Mouse (Mus musculus): ENCODE data around the gene Synpo2. TPM values are rescaled to one million over a fixed set of nuclear protein-coding genes. Genes with fewer than 3 reads are reported as not detected.
A peak's percentile ranks its signal among the peaks of the same experiment; 100 is the strongest.
"Not testable (repeated sequence)": the region's sequence is repeated elsewhere in the genome, so short reads cannot be mapped to it uniquely, and the experiment has no call there.

Gene Synpo2
- polyA plus RNA-seq, 2 experiments from 2014 or later, result 0.05 TPM; not detected in 1

DNA sequence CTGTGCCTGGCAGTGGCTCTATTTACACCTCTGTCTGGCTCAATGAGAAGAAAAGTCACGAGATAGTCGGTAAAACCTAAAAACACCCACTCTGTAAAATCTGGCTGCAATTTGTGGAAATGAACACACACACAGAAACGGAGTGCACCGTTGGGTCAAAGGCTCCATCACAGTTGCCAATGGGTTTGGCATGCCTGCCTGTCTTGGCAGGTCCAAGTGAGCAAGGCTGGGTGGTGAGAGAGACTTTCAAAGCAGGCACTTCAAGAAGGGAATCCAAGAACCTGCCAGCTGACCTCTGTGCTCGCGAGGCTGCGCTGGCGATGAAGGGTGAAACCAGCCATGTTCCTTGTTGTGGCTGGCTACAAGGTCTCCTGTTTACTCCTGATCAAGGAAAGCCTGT, 107.2 kb downstream of the Synpo2 start:
- no peak for ATAC-seq

- ATAC-seq, result no peak
Measured at GRCm38 (mm10) chr3:123128091-123128490, 107.9 kb downstream of the Synpo2 start.

DNA sequence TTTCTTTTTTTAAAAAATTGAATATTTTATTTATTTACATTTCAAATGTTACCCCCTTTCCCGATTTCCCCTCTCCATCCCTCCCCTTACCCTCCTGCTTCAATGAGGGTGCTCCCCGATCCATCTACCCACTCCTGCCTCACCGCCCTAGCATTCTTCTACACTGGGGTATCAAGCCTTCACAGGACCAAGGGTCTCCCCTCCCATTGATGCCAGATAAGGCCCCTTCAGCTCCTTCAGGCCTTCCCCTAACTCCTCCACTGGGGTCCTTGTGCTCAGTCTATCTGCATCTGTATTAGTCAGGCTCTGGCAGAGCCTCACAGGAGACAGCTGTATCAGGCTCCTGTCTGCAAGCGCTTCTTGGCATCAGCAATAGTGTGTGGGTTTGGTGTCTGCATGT, 109.2 kb downstream of the Synpo2 start:
- not testable (repeated sequence) for ATAC-seq

GRCm38 (mm10) chr3:123123817-123124216, 112.1 kb downstream of the Synpo2 start:
- no peak for ATAC-seq

DNA sequence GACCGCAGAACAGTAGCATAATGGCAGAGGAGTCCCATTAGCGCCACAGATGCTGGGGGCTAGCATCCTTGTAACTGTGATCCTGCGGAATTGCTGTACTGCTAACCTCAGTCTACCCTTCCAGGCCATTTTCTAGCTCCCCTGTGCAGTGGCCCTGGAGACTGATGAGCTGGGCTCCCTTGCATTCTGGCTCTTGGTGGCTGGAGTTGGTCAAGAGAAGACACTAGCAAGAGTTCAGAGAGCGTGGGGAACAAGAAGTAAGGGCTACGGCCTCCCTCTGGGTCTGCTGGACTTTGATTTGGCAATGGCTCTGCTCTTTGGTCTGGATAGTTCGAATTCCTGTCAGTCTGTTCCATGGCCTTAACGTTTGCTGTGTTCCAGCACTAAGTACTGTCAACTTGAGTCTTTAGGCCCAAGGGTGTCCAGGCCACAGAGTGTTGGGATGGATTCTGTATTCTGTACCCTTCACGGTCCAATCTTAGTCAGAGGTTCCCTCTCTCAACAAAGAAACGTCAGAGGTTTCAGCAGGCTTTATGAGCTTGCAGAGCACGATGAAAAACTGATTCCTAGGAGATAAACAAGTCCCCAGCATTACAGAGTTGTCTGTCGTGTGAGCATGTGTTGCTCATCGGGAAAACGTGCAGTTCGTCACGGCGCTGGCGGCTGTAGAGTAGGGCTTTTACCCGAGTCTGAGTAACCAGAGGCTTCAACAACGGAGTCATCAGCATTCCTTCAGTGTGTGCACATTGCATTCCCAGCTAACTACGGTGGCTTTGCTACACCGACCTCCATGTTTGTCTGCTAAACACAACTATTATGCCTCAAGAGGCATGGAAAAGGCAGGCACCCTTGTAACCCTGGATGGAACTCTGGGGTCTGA, 113.6 kb downstream of the Synpo2 start:
- no peak for ATAC-seq

GRCm38 (mm10) chr3:123116903-123117302, 119.0 kb downstream of the Synpo2 start:
- ATAC-seq, result no peak

DNA sequence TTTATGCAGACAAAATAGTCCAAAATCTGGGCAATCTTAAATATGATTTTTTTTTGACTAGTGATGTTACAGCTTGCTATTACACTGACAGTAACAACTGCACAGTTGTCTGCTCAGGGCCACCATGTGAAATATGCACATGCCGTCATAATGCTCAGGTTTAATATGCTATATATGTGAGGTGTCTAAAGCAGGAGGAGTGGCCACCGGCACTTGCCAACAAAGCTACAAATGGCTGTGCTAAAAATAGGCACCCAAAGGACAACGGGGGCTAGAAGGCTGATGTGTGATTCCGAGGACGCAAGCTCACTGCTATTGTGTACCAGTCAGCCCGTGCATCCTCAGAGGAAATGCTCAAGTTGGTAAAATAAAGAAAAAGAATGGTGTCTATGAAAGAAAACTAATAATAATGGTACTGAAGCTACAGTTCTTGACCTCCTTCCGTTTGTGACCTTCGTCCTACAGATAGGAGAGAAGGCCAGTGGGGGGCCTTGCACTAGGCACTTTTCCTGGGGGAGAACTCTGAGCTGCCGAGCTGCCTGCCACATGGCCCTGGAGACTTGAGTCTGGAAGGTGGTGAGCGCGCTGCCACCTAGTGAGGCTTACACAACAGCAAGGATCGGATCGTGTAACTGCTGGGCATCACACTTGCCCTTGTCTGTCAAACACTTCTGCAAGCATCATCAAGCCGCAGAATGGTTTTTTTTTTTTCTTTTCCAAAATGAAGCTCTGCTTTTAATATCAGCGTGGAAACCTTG, 120.0 kb downstream of the Synpo2 start:
- ATAC-seq, result no peak

DNA sequence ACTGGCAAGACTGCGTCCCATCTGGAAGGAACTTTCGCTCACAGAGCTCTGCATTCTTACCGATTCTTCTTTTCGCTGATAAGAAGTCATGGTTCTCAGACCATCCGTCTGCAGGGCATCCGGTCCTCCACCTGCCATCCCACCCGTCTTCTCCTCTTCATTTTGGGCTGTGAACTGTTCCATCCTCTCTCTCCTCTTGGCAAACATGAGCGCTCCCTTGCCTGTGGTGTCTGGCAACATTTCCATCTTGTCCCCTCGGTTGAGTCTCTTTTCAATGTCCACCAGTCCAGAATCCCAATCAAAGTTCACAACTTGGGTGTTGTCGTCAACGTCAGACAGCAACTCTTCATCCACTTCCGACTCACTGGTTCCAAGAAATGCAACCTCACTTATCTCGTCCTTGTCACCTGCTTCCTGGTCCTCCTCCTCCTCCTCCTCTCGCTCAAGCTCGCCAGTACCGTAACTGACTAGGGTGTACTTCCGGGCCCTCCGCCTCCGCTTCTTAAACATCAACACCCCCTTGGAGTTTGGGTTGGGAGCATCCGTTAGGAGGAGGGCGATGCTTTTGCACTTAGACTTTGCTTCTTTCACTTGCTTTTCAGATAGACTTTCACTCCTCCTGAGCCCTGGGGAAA, 121.8 kb downstream of the Synpo2 start:
- no peak for ATAC-seq

- ATAC-seq, result no peak
Measured at GRCm38 (mm10) chr3:123112781-123113180, 123.2 kb downstream of the Synpo2 start.

GRCm38 (mm10) chr3:123111071-123111711, 124.8 kb downstream of the Synpo2 start:
- no peak for ATAC-seq

DNA sequence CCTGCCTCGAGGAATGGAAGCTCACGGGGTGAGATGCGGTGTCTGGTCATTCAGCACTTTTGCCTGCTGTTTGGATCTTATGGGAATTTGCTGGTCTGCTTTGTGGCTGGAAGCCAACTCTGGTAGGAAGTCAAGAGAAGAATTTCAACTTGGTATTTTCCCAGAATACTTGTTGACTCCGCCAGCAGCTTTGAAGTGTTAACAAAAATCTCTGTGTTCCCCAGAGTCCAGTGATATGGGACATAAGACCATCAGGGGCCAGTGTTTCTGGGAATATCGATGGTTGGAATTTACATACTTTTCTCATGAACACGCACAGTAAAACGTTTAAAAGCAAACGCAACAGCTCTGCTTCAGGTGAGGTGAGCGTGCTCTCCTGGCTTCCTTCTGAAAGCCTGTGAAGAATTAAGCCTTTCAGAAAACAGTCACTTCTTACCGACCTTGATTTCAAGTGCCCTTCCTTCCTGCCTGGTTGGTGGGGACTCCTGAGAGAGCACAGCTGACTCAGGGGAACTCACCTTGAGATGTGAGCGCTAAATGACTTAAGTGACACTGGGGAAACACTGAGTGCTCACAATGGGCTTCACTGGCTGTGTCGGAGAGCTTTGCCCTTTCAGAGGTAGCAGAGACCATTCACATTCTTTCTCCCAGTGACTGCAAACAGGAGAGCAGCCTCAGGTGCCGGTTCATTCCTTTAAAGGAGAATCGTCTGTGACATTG, 128.0 kb downstream of the Synpo2 start:
- ATAC-seq, result no peak

GRCm38 (mm10) chr3:123104325-123104724, 131.6 kb downstream of the Synpo2 start:
- ATAC-seq, result no peak

DNA sequence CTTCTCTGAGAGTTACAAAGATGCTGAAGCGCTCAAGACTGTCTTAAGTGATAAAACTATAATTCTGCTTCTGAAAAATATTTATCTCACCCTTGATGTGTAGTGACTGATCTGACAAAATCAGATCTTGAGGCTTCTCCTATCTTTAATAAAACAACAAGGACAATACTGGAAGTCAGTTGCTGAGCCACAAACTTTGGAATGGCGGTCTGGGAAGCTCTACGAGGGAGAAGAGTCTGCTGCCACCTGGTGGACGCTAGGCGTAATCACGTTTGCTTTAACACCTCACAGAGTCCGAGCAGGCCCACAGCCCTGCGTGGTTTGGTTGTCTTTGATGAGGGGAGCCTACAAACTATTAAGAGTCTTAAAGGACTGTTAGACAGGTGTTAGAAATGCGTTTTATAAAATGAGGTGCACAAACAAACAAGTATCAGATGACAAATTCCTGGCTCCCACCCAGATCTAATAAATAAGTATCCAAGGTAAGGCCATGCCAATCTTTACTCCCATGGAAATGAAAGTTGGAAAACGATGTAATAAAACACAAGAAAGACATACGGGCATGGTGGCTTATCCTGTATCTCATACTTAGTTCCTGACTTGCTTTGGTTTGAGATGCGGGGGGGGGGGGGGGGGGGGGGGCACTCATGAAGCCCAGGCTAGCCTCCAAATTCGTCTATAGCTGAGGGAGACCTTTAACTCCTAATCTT, 132.6 kb downstream of the Synpo2 start:
- peak; percentile 80 for ATAC-seq

DNA sequence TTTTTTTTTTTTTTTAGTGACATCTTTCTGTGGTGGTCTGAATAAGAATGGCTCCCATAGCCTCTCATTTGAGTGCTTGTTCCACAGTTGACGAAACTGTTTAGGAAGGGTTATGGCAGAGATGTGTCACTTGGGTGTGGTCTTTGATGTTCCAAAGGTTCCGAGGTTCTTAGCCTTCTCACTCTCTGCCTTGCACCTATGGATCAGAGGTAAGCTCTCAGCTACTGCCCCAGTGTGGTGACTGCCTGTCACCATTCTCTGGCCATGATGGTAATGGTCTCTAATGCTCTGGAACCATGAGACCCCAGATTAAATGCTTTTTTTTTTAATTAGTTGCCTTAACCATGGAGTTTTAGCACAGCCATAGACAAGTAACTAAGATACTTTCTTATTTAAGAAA, 134.2 kb downstream of the Synpo2 start:
- no peak for ATAC-seq

DNA sequence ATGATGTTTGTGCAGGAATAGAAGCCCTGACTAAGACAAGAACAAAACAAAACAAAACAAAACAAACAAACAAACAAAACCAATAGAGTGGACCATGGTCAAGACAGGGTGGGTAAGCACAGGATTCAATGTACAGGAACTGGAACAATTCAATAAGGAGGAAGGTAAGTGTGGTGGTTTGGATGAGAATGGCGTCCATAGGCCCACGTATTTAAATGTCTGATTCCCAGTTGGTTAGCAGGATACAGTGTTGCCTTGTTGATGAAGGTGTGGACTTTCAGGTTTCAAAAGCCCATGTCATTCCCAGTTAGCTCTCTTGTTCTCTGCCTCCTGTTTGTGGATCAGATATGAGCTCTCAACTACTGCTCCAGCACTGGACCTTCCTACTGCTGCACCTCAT, 140.8 kb downstream of the Synpo2 start:
- ATAC-seq, result no peak

- no peak for ATAC-seq
Measured at GRCm38 (mm10) chr3:123093640-123094361, 142.1 kb downstream of the Synpo2 start.

DNA sequence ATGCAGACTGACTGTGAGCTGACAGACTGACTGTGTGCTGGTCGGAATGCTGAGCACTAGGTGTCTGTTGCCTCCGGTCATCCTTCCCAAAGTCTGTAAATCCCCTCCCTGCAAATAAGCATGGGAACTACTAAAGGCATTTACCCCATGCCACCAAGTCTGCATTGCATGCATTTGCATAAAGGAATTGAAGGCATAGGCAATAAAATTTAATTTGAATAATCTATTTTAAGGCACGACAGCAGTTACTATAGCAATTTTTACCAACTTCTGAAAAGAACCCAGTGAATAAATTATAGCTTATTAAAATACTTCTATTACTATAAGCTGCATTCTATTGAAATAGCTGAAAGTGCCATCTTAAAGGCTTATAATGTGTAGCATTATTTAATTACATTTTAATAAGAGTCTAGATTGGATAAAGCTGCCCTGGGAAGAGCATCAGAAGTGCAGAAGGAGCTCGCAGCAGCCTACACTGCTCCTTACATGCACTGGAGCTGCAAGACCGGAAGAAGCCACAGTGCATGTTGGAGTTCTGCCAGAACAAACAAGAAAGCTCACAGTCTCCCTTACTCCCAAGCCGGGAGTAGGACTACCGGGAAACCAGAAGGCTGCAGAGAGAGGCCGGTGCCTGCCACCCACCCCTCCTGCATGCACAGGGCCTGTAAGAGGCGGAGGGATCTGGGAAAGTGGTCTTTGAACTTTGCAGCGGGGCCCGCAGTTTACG, 142.9 kb downstream of the Synpo2 start:
- no peak for ATAC-seq

DNA sequence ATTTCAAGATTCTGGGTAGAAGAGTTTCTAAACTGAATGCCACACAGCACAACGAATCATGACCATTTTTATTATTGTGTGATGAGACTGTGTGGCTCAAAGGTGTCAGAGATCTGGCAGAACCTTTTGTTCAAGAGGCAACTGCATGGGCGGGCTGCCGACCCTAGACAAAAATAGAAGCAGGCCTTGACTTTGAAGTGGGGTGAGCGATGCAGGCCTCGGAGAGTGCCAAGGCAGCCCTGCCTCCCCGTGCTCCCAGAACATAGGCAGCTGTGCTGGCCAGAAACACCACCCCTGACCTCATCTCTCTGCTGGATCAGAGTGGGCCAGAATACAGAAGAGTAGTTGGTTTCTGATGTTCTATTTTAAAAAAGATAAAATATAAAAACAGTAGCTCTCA, 143.5 kb downstream of the Synpo2 start:
- no peak for ATAC-seq

DNA sequence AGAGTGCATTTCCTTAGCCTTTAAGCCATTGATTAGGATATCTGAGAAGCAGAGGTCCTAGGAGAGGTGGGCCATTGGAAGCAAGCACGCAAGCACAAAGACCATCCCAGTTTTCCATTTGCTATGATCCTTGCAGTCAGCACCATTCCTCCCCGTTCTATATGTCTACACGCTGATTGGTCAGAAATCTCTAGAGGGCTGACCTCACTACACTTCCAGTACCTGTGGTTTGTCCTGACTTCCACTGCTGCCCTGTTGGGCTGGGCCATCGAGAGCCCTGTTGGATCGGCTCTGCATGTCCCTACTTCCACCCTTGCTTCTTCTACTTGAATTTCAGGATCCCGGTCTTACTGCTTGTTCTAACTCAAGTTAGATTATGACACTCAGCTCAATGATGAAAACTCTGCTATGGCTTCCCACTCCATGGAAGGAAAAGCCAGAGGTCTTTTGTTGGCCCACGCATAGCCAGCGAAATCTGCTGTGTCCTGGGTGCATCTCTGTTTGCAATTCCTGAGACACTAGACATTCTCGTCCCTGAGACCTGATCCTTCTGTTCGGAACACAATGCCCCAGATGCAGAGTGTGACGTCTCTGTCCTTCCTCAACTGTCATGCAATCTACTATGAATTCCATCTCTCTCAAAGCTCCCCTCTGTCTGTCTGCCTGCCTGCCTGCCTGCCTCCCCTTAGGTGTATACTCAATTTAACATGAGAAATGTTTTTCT, 146.5 kb downstream of the Synpo2 start:
- no peak for ATAC-seq
